Mouse (Mus musculus) gastrocnemius, adult 2 months (tissue): ENCODE measurements around the gene Keap1. TPM values are rescaled to one million over a fixed set of nuclear protein-coding genes. Genes with fewer than 3 reads are reported as not detected.

ENCODE experiments used
- DNase-seq: peaks from one replicate; pipeline ENCODE4 v3.0.0; 2022
- H3K27ac ChIP-seq: fragments of 200-600 bp; 2 replicates; pipeline ENCODE4 v1.8.1; 2022; ENCODE audit warnings: mild to moderate bottlenecking
- H3K4me3 ChIP-seq: fragments of 200-600 bp; 2 replicates; pipeline ENCODE4 v1.8.1; 2022; ENCODE audit warnings: mild to moderate bottlenecking, moderate library complexity
- CTCF ChIP-seq: fragments of 200-600 bp; IDR thresholded peaks from 2 replicates; pipeline ENCODE4 v1.8.1; 2022; ENCODE audit warnings: antibody characterized with exemption, mild to moderate bottlenecking, moderate library complexity
- intact Hi-C: fragments of 180-260 bp; cut with DNase I; formaldehyde crosslinking; loops from one replicate; pipeline ENCODE4 v1.15.1; 2025
- total RNA-seq, 2 experiments: library from RNA; stranded (reverse); gene quantifications; 2 replicates each; pipeline ENCODE4 v1.2.3; 2021

Gene Keap1
- total RNA-seq, 2 experiments from 2014 or later = 51.3 to 62.3 TPM

- no peak; the same call in 1 of the 2 replicates for TF ChIP-seq CTCF
- peak overlapping the region; percentile 87 for H3K27ac ChIP-seq
- H3K4me3 ChIP-seq = peak overlapping the region; percentile 67
- intact Hi-C loops = loop anchor here (2.0 to 5.0 kb wide), 3 partner anchors 36 to 192 kb away; partner anchors contain the start of genes Cdc37 and Qtrt1
- DNase-seq = peak; percentile 93
Observed at GRCm38 (mm10) chr9:21220490-21221382, 18.4 kb downstream of the Keap1 start.

- Histone ChIP-seq H3K4me3 (no peak overlapping the region), H3K27ac (no peak overlapping the region; the same call in 1 of the 2 replicates)
- intact Hi-C loops = loop anchor here (2.0 to 5.0 kb wide), 3 partner anchors 35 to 192 kb away; partner anchors contain the start of genes Cdc37 and Qtrt1
- TF ChIP-seq CTCF = no peak
- no peak for DNase-seq
Observed at GRCm38 (mm10) chr9:21219820-21220219, 19.3 kb downstream of the Keap1 start.

- intact Hi-C loops = no loop called here
Observed at GRCm38 (mm10) chr9:21216050-21216841, 22.9 kb downstream of the Keap1 start.

GRCm38 (mm10) chr9:21213617-21214190 is 25.5 kb downstream of the Keap1 start:
- TF ChIP-seq CTCF = peak; percentile 43
- intact Hi-C loops = no loop called here
- Histone ChIP-seq H3K4me3 (no peak overlapping the region), H3K27ac (no peak overlapping the region)
- no peak for DNase-seq

More at GRCm38 (mm10) chr9:21216050-21216841, 22.9 kb downstream of the Keap1 start:
- DNase-seq = no peak
- Histone ChIP-seq H3K4me3 (no peak overlapping the region), H3K27ac (no peak overlapping the region)
- no peak for TF ChIP-seq CTCF

DNA sequence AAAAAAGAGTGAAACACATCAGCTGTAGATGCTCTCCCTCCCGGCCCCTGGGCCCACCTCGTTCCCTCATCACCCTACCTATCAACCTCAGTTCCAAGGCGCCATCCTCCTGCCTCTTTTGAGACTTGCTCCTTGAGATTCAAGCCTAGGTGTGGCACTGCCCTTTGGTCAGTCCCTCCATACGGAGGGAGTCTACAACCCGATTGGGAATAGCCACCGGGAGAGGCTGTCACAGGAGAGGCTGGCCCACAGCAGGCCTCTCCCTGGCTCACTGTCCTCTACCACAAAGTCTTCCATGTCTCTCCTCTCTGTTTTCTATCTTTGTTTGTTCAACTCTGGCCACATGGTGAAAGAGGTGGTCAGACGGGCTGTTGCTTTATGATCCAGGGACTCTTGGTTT is 27.5 kb downstream of the Keap1 start:
- intact Hi-C loops = no loop called here
- Histone ChIP-seq H3K4me3 (no peak overlapping the region), H3K27ac (no peak overlapping the region)
- DNase-seq = no peak
- TF ChIP-seq CTCF = no peak

DNA sequence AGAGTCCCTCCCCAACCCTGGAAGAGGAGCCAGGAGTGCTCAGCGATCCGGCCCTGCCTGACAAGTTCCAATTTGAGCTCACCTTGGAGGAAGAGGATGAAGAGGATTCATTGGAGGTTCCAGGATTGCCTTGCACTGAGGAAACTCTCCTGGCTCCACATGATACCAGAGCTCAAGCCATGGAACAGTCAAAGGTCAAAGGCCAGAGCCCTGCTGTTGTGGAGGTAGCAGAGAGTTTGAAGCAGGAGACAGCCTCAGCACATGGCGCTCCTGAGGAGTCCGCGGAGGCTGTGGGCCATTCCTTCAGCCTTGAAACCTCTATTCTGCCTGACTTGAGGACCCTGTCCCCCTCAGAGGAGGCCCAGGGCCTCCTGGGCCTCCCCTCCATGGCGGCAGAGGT is 28.3 kb downstream of the Keap1 start:
- no peak for TF ChIP-seq CTCF
- DNase-seq = no peak
- Histone ChIP-seq H3K4me3 (no peak overlapping the region), H3K27ac (no peak overlapping the region)
- intact Hi-C loops = no loop called here

DNA sequence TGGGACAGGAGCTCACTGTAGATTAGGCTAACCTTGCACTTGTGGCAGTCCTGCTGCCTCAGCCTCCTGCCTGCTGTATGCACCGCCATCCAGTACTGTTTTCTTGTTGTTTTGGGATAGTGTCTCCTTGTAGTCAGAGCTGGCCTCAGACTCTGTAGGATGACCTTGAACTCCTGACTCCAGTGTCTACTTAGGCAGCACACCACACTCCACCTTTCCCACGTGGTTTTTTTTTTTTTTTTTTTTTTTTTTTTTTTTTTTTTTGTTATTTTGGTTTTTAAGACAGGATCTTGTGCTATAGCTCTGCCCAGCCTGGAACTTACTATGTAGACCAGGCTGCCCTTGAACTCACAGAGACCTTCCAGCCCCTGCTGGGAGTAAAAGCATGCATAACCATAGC is 30.5 kb downstream of the Keap1 start:
- no peak overlapping the region for H3K27ac ChIP-seq
- TF ChIP-seq CTCF = no peak
- no peak for DNase-seq
- intact Hi-C loops = no loop called here
- no peak overlapping the region for H3K4me3 ChIP-seq

GRCm38 (mm10) chr9:21206848-21207247 is 32.3 kb downstream of the Keap1 start:
- TF ChIP-seq CTCF = no peak
- no peak overlapping the region for H3K27ac ChIP-seq
- no peak overlapping the region for H3K4me3 ChIP-seq
- intact Hi-C loops = no loop called here
- no peak for DNase-seq

GRCm38 (mm10) chr9:21204528-21205272 is 34.5 kb downstream of the Keap1 start:
- intact Hi-C loops = no loop called here
- no peak overlapping the region for H3K27ac ChIP-seq
- no peak for DNase-seq
- H3K4me3 ChIP-seq = 0 out of 2 replicates have a peak overlapping the region, but pooled peaks have one; percentile 9
- no peak for TF ChIP-seq CTCF

DNA sequence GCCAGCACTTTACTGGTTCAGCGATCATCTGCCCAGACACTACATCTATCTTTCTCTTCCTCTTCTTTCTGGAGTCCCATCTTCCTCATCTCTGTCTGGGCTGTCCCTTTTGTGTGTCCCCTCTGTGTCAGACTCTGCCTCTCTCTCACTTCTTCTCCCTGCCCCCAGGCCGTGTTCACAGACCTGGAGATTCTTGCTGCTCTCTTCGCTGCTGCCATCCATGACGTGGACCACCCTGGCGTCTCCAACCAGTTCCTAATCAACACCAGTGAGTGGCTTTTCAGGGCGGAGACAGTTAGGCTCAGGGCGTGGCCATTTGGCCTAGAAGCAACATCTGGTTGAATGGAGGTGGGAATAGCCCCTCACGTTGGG is 35.0 kb downstream of the Keap1 start:
- Histone ChIP-seq H3K4me3 (no peak overlapping the region), H3K27ac (no peak overlapping the region)
- no peak for TF ChIP-seq CTCF
- DNase-seq = no peak
- intact Hi-C loops = no loop called here

GRCm38 (mm10) chr9:21198960-21199359 is 40.2 kb downstream of the Keap1 start:
- Histone ChIP-seq H3K4me3 (no peak overlapping the region), H3K27ac (no peak overlapping the region)
- DNase-seq = no peak
- intact Hi-C loops = no loop called here
- no peak for TF ChIP-seq CTCF

GRCm38 (mm10) chr9:21197981-21198380 is 41.2 kb downstream of the Keap1 start:
- no peak overlapping the region for H3K4me3 ChIP-seq
- intact Hi-C loops = no loop called here
- H3K27ac ChIP-seq = no peak overlapping the region
- TF ChIP-seq CTCF = no peak
- DNase-seq = no peak
